Mouse (Mus musculus) E14TG2a.4 (cell line): Measurements from ENCODE around the gene Lamb3.

Experiments
- CTCF ChIP-seq: conservative IDR thresholded peaks from 2 replicates; pipeline ENCODE4 v1.5.1; 2014; ENCODE audit warnings: low read length
- POU5F1 ChIP-seq: IDR thresholded peaks from 2 replicates; pipeline ENCODE4 v1.6.1; 2014; ENCODE audit warnings: low read length, borderline replicate concordance

DNA sequence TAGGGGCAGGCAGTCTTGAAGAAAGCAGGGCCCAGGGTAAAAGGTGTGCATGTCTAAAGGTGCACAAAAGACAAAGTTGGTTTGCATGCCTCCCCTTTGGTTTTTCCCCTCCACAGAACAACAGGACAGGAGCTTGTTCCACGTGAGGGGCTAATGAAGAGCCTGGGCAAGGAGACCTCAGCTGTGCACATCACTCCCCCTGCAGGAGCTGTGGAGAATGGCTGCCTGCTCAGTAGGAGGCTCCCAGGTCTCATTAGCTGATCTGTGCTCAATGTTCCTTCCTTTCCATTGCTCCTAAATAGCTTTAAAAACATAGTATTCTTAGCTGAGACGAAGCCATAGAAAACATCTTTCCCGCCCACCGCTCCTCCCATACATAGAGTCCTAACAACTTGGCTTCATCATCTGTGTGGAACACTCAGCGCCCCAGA, 156.3 kb downstream of the Lamb3 start:
- TF ChIP-seq CTCF = peak; percentile 64
- no peak for TF ChIP-seq POU5F1
